Mouse (Mus musculus): ENCODE results near the gene Klk12.

Klk12 gene

GRCm38 (mm10) chr7:43796355-43796754, 27.7 kb downstream of the Klk12 start:
- no peak for DNase-seq (ENCODE audit: low read depth)

GRCm38 (mm10) chr7:43797333-43797769, 28.7 kb downstream of the Klk12 start, which contains the start of gene Klk8:
TSS of gene Klk8 (plus strand) at chr7:43797577.
- peak; percentile 65 for DNase-seq (ENCODE audit: low read depth)

DNA sequence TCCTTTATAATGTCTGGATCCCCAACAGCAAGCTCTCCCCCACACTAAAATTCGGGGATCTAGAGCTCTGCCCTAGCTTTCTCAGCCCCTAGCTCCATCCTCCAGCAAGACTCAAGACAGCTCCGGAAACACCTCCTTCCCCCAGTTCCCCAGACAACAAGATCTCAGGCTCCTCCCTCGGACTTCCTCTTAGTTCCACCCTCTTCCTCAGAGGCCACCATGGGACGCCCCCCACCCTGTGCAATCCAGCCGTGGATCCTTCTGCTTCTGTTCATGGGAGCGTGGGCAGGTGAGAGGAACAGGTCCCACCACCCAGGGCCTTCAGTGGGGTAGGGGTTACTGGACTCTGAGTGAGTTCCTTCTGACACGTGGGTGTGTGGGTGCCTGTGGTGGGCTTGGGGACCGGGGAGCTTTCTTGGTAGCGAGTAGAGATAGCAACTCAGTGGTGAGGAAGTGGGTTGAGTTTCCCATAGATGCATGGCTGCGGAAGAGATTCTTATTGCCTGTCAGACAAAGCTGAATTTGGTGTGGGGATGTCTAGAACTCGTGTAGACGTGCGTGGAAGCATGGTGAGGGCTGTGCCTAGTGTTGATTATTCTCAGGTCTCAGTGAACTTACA, 29.3 kb downstream of the Klk12 start:
- peak; percentile 57 for DNase-seq (ENCODE audit: low read depth)

DNA sequence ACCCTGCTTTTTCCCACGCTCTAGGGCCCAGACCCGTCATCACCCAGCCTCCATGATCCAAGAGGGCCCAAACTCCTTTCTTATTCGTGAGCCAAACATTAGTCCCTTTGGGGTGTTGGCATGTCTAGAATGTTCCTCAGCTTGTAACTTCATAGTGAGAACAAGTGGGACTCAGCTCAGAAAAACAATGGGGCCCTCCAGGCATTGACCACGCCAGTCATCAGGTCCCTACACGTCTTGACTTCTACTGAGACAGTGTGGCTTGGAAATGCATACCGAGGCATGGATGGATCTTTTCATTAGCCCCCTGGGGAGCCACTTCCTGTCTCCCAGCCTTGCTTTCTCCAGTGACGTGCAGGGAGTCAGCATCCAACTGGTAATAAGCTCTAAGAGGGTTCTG, 31.2 kb downstream of the Klk12 start:
- DNase-seq (ENCODE audit: low read depth): no peak

GRCm38 (mm10) chr7:43810994-43811393, 42.3 kb downstream of the Klk12 start, which contains the start of gene Klk7:
TSS of gene Klk7 (plus strand) at chr7:43811294.
- no peak for DNase-seq (ENCODE audit: low read depth)

GRCm38 (mm10) chr7:43815211-43815610, 46.5 kb downstream of the Klk12 start:
- DNase-seq (ENCODE audit: low read depth): no peak

DNA sequence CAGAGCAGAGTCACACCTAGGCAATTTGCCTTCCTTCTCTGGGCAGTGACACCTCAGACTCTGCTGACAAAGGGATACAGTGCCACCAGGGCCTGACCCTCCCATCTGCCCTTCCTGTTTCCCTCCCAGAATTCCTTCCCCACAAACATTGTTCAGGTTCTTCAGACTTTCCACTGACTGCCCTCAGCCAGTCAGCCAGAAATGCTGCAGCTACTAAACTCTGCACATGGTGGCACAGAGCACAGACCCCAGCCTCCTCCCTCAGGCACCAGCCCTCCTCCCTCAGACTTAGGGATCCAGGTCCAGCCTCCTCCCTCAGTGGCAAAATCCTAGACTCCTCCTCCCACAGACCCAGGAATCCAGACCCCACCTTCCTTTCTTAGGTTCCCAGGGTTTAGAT, 48.0 kb downstream of the Klk12 start:
- no peak for DNase-seq (ENCODE audit: low read depth)

DNA sequence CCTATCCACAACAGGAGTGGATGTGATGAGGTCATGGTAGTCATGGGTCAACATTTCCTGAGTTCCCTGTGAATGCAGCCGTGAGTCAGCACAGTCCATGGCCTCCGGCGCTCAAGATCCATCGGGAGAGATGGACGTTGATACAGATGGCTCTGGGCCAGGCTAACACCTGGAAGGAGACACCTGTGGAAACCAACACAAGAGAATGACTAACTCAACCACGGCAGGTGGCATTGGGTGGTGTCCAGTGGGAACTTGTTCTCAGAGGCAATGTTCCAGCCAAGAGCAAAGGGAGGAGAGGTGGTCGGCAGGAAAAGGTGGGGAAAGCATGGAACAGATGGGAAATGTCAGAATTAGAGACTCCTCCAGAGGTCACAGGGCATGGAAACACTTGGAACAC, 52.9 kb downstream of the Klk12 start:
- DNase-seq (ENCODE audit: low read depth): no peak

All from naive thymus-derived CD4-positive, alpha-beta T cell, adult 2 months (primary cell).